Mouse (Mus musculus) megakaryocyte, embryonic 14.5 days (primary cell): Measurements from ENCODE around the gene Cfap97d1.

Experiments used
- FLI1 ChIP-seq: IDR thresholded peaks from 2 replicates; pipeline ENCODE4 v1.6.1; 2012; ENCODE audit warnings: low read length, inconsistent platforms, mixed read lengths
- GATA1 ChIP-seq: IDR thresholded peaks from 3 replicates; pipeline ENCODE4 v1.6.1; 2012; ENCODE audit warnings: mixed read lengths, low read length, inconsistent platforms, borderline replicate concordance

DNA sequence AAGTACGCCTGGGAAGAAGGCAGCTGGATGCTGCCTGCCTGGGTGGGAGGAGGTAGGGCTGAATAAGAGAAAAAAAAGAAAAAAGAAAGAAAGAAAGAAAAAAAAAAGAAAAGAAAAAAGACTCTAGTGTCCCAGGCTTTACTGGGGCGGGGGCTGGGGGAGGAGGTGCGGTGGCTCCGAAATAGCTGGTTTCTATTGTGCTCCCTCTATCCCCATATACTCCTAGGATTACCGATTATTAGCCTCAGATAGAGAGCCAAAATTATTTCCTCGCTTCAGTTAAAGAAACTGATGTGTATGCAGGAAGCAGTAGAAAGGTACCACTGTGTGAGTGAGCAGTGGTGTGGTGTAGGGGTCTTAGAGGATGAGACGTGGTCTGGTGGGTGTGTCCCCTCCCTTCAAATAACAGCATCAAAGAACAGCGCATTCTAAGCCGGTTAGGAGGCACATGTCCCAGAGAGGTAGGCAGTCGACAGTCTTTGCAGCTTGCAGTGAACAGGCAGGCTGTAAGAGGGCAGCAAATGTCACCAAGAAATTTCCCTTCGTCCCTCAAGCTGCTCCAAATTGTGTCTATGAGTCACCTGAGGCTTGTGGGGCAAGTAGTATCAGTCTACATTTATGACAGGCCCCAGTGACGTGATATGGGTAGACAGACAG, 43.4 kb downstream of the Cfap97d1 start:
- TF ChIP-seq GATA1 (no peak), FLI1 (no peak)
